Mouse (Mus musculus) E14TG2a.4 (cell line): ENCODE measurements at regions not wholly inside any gene's neighbourhood (a gene's known extent, or its start where the extent isn't known, plus 50 kb on each side); places are given as distances from the start of the nearest gene placed in this dataset.

Experiments
- H3K27me3 ChIP-seq: 2 replicates; pipeline ENCODE4 v1.6.1; 2014; ENCODE audit warnings: low read length, control low read depth; ENCODE audit not compliant: insufficient read depth
- H3K36me3 ChIP-seq: 2 replicates; pipeline ENCODE4 v1.6.1; 2014; ENCODE audit warnings: low read length, control low read depth; ENCODE audit not compliant: insufficient read depth
- H3K4me1 ChIP-seq: replicated peaks from 2 replicates; pipeline ENCODE4 v1.6.1; 2014; ENCODE audit warnings: low read depth, low read length, control low read depth
- H3K4me3 ChIP-seq: replicated peaks from 2 replicates; pipeline ENCODE4 v1.5.1; 2014; ENCODE audit warnings: mild to moderate bottlenecking, low read length
- H3K9me3 ChIP-seq: 2 replicates; pipeline ENCODE4 v1.6.1; 2014; ENCODE audit warnings: low read length, control low read depth
- CTCF ChIP-seq: conservative IDR thresholded peaks from 2 replicates; pipeline ENCODE4 v1.5.1; 2014; ENCODE audit warnings: low read length
- NANOG ChIP-seq: IDR thresholded peaks from 2 replicates; pipeline ENCODE4 v1.6.1; 2014; ENCODE audit warnings: borderline replicate concordance, low read length, mixed read lengths
- POU5F1 ChIP-seq: IDR thresholded peaks from 2 replicates; pipeline ENCODE4 v1.6.1; 2014; ENCODE audit warnings: low read length, borderline replicate concordance

GRCm38 (mm10) chr3:90977876-90978275, 112.7 kb downstream of the 9130204L05Rik start:
- H3K27me3 ChIP-seq = no peaks in the 10 kb centered on the region
- peaks cover 74% of the 10 kb centered on the region for H3K9me3 ChIP-seq
- no peaks in the 10 kb centered on the region for H3K4me1 ChIP-seq
- H3K4me3 ChIP-seq = no peak overlapping the region
- TF ChIP-seq POU5F1 = no peak
- TF ChIP-seq NANOG = no peak
- no peak for TF ChIP-seq CTCF
- H3K36me3 ChIP-seq = no peaks in the 10 kb centered on the region
